Mouse (Mus musculus): ENCODE results near the gene Gm13287. TPM values are rescaled to one million over a fixed set of nuclear protein-coding genes. Genes with fewer than 3 reads are reported as not detected.

Gene Gm13287
- polyA plus RNA-seq, 1 experiment from 2014 or later: not detected

Other genes starting within 250 kb of the Gm13287 start
- gene Ifna15, start 245.0 kb upstream of the Gm13287 start, polyA plus RNA-seq (2017; shearing (Covaris generic)): not detected
- gene Ifna14, start 231.5 kb upstream of the Gm13287 start, polyA plus RNA-seq (2017; shearing (Covaris generic)): not detected
- not detected for gene Ifna9, start 210.9 kb upstream of the Gm13287 start, polyA plus RNA-seq (2017; shearing (Covaris generic))
- gene Ifna12, start 199.9 kb upstream of the Gm13287 start, polyA plus RNA-seq (2017; shearing (Covaris generic)): not detected
- not detected for gene C87499, start 168.8 kb upstream of the Gm13287 start, polyA plus RNA-seq (2017; shearing (Covaris generic))
- gene Ifna13, start 158.8 kb upstream of the Gm13287 start, polyA plus RNA-seq (2017; shearing (Covaris generic)): not detected
- gene Ifna16, start 126.3 kb upstream of the Gm13287 start, polyA plus RNA-seq (2017; shearing (Covaris generic)): not detected
- not detected for gene Ifna2, start 119.3 kb upstream of the Gm13287 start, polyA plus RNA-seq (2017; shearing (Covaris generic))
- not detected for gene Ifnab, start 111.9 kb upstream of the Gm13287 start, polyA plus RNA-seq (2017; shearing (Covaris generic))
- gene Gm26566, start 81.4 kb upstream of the Gm13287 start, polyA plus RNA-seq (2017; shearing (Covaris generic)): 0.32 TPM
- gene Klhl9, start 80.8 kb upstream of the Gm13287 start, polyA plus RNA-seq (2017; shearing (Covaris generic)): 26.9 TPM
- not detected for gene Gm13271, start 48.4 kb upstream of the Gm13287 start, polyA plus RNA-seq (2017; shearing (Covaris generic))
- 0.97 TPM for gene Gm13283, start 43.1 kb upstream of the Gm13287 start, polyA plus RNA-seq (2017; shearing (Covaris generic))
- 0.35 TPM for gene Gm13290, start 29.4 kb upstream of the Gm13287 start, polyA plus RNA-seq (2017; shearing (Covaris generic))
- not detected for gene Gm13289, start 26.3 kb upstream of the Gm13287 start, polyA plus RNA-seq (2017; shearing (Covaris generic))
- not detected for gene Gm13272, start 23.4 kb upstream of the Gm13287 start, polyA plus RNA-seq (2017; shearing (Covaris generic))
- gene Ifnz, start 21.1 kb upstream of the Gm13287 start, polyA plus RNA-seq (2017; shearing (Covaris generic)): 0.68 TPM
- not detected for gene Gm13276, start 17.5 kb upstream of the Gm13287 start, polyA plus RNA-seq (2017; shearing (Covaris generic))
- not detected for gene Gm13277, start 14.6 kb upstream of the Gm13287 start, polyA plus RNA-seq (2017; shearing (Covaris generic))
- gene Gm13278, start 11.7 kb upstream of the Gm13287 start, polyA plus RNA-seq (2017; shearing (Covaris generic)): not detected
- gene Gm13275, start 8.8 kb upstream of the Gm13287 start, polyA plus RNA-seq (2017; shearing (Covaris generic)): not detected
- gene Gm13279, start 5.9 kb upstream of the Gm13287 start, polyA plus RNA-seq (2017; shearing (Covaris generic)): not detected
- gene Gm13285, start 3.6 kb upstream of the Gm13287 start, polyA plus RNA-seq (2017; shearing (Covaris generic)): 1.1 TPM
- not detected for gene Gm13288, start 2.3 kb downstream of the Gm13287 start, polyA plus RNA-seq (2017; shearing (Covaris generic))
- not detected for gene Ifna7, start 13.0 kb downstream of the Gm13287 start, polyA plus RNA-seq (2017; shearing (Covaris generic))
- not detected for gene Ifna11, start 16.7 kb downstream of the Gm13287 start, polyA plus RNA-seq (2017; shearing (Covaris generic))
- gene Ifna6, start 24.2 kb downstream of the Gm13287 start, polyA plus RNA-seq (2017; shearing (Covaris generic)): not detected
- not detected for gene Ifna5, start 32.3 kb downstream of the Gm13287 start, polyA plus RNA-seq (2017; shearing (Covaris generic))
- not detected for gene Ifna4, start 38.6 kb downstream of the Gm13287 start, polyA plus RNA-seq (2017; shearing (Covaris generic))
- not detected for gene Ifna1, start 46.8 kb downstream of the Gm13287 start, polyA plus RNA-seq (2017; shearing (Covaris generic))
- not detected for gene Ifne, start 76.9 kb downstream of the Gm13287 start, polyA plus RNA-seq (2017; shearing (Covaris generic))

All from CD4-positive, CD25-positive, alpha-beta regulatory T cell (primary cell).